Comparison of ENCODE assay signal across 23 mouse cellular contexts in genomic region chr8:108068195-108068594, GRCm38 (mm10).
DNase-seq lines count a peak whose midpoint lies in the region; ATAC-seq and TF ChIP-seq lines count a peak whose summit lies in the region.
"Had no signal": no experiment of that assay in that cellular context is flagged by ENCODE, and none has a peak within 500 bp of the region (broad histone marks: within the 10 kb centered on the region; RNA-seq: fewer than 3 reads in every experiment).

No protein-coding gene starts in this region.

- TF ChIP-seq CTCF in forebrain, postnatal 0 days (IDR thresholded peaks at IDR 0.05; ENCODE audit: low read depth): no peak

- H3K9me3 ChIP-seq in forebrain, postnatal 0 days (ENCODE audit: low read length): no peaks in the 10 kb centered on the region
- no peaks in the 10 kb centered on the region for H3K9me3 ChIP-seq in forebrain, embryonic 11.5 days (ENCODE audit: control insufficient read depth, low read length)
- no peaks in the 10 kb centered on the region for H3K9me3 ChIP-seq in midbrain, embryonic 10.5 days (replicated peaks)
- H3K9me3 ChIP-seq in midbrain, embryonic 13.5 days: no peaks in the 10 kb centered on the region
- no peaks in the 10 kb centered on the region for H3K9me3 ChIP-seq in embryonic facial prominence, embryonic 13.5 days
- H3K9me3 ChIP-seq in limb, embryonic 13.5 days: no peaks in the 10 kb centered on the region
- H3K9me3 ChIP-seq: forebrain, embryonic 13.5 days; heart, embryonic 13.5 days; midbrain, embryonic 12.5 days had no signal

- ATAC-seq in forebrain, postnatal 0 days: no peak
- no peak for ATAC-seq in forebrain, embryonic 11.5 days (replicated peaks; ENCODE audit: low FRiP score)
- ATAC-seq in midbrain, embryonic 13.5 days: no peak
- ATAC-seq in embryonic facial prominence, embryonic 13.5 days (ENCODE audit: insufficient number of reproducible peaks, insufficient read depth, low FRiP score, low TSS enrichment, low read depth): no peak
- ATAC-seq in limb, embryonic 13.5 days (ENCODE audit: low FRiP score, low read depth): no peak
- ATAC-seq in cerebellum, adult (ENCODE audit: insufficient number of reproducible peaks, low FRiP score, low TSS enrichment): no peak
- ATAC-seq: forebrain, embryonic 13.5 days; inflammation-experienced regulatory T-cells, adult 6 months had no signal

- no peak overlapping the region for H3K9ac ChIP-seq in forebrain, postnatal 0 days
- H3K9ac ChIP-seq in forebrain, embryonic 11.5 days (ENCODE audit: low read length): no peak overlapping the region
- no peak overlapping the region for H3K9ac ChIP-seq in midbrain, embryonic 13.5 days (replicated peaks)
- H3K9ac ChIP-seq in embryonic facial prominence, embryonic 13.5 days: no peak overlapping the region
- no peak overlapping the region for H3K9ac ChIP-seq in limb, embryonic 13.5 days
- H3K9ac ChIP-seq: forebrain, embryonic 13.5 days; heart, embryonic 13.5 days; midbrain, embryonic 12.5 days had no signal

- no peaks in the 10 kb centered on the region for H3K27me3 ChIP-seq in forebrain, postnatal 0 days (ENCODE audit: insufficient read depth, low read length)
- H3K27me3 ChIP-seq in forebrain, embryonic 11.5 days (ENCODE audit: control insufficient read depth, insufficient read depth, low read length): no peaks in the 10 kb centered on the region
- H3K27me3 ChIP-seq in midbrain, embryonic 10.5 days (ENCODE audit: low read depth, poor library complexity, severe bottlenecking): no peaks in the 10 kb centered on the region
- no peaks in the 10 kb centered on the region for H3K27me3 ChIP-seq in midbrain, embryonic 13.5 days
- H3K27me3 ChIP-seq in embryonic facial prominence, embryonic 13.5 days: no peaks in the 10 kb centered on the region
- peaks cover 5% of the 10 kb centered on the region; the same call in 1 of the 2 replicates for H3K27me3 ChIP-seq in limb, embryonic 13.5 days
- H3K27me3 ChIP-seq: forebrain, embryonic 13.5 days had no signal

- no peak overlapping the region for H3K4me3 ChIP-seq in forebrain, postnatal 0 days (ENCODE audit: low read depth, low read length)
- no peak overlapping the region for H3K4me3 ChIP-seq in forebrain, embryonic 11.5 days (ENCODE audit: low read depth, low read length)
- no peak overlapping the region for H3K4me3 ChIP-seq in midbrain, embryonic 10.5 days
- H3K4me3 ChIP-seq in midbrain, embryonic 13.5 days (replicated peaks): no peak overlapping the region
- no peak overlapping the region; the same call in 1 of the 2 replicates for H3K4me3 ChIP-seq in embryonic facial prominence, embryonic 13.5 days
- H3K4me3 ChIP-seq in limb, embryonic 13.5 days: no peak overlapping the region
- H3K4me3 ChIP-seq: forebrain, embryonic 13.5 days; gastrocnemius, adult 2 months; heart, embryonic 13.5 days; midbrain, embryonic 12.5 days had no signal

- no peak overlapping the region for H3K4me2 ChIP-seq in forebrain, postnatal 0 days (ENCODE audit: low read depth)
- no peak overlapping the region for H3K4me2 ChIP-seq in forebrain, embryonic 11.5 days (ENCODE audit: low read depth, low read length, severe bottlenecking)
- H3K4me2 ChIP-seq in midbrain, embryonic 13.5 days (replicated peaks): no peak overlapping the region
- H3K4me2 ChIP-seq in embryonic facial prominence, embryonic 13.5 days: peak overlapping the region; percentile 45
- H3K4me2 ChIP-seq in limb, embryonic 13.5 days (replicated peaks): peak overlapping the region; percentile 23
- H3K4me2 ChIP-seq: forebrain, embryonic 13.5 days; heart, embryonic 13.5 days; midbrain, embryonic 12.5 days had no signal

- DNase-seq in forebrain, postnatal 0 days: no peak
- no peak for DNase-seq in forebrain, embryonic 11.5 days (ENCODE audit: low spot score)
- DNase-seq in midbrain, embryonic 10.5 days (ENCODE audit: low spot score): no peak
- DNase-seq in ovary, postnatal 10 days (ENCODE audit: low spot score): no peak
- DNase-seq: adrenal gland, postnatal 14 days; cerebellum, adult 8-10 months; gastrocnemius, adult 2 months; heart, adult 11 months; heart, postnatal 36 days; kidney, postnatal 25 days; layer of hippocampus, adult 9-11 months; liver; lung, adult 18-20 months; lung, postnatal 4 days; thymus, adult 18-20 months had no signal

- H3K27ac ChIP-seq in forebrain, postnatal 0 days (ENCODE audit: low read depth, low read length): 0 out of 2 replicates have a peak overlapping the region, but pooled peaks have one; percentile 21
- H3K27ac ChIP-seq in forebrain, embryonic 11.5 days (ENCODE audit: low read depth, low read length): no peak overlapping the region
- H3K27ac ChIP-seq in midbrain, embryonic 10.5 days (replicated peaks): 0 out of 2 replicates have a peak overlapping the region, but pooled peaks have one; percentile 28
- H3K27ac ChIP-seq in midbrain, embryonic 13.5 days: no peak overlapping the region
- H3K27ac ChIP-seq in embryonic facial prominence, embryonic 13.5 days: peak overlapping the region; percentile 60
- H3K27ac ChIP-seq in limb, embryonic 13.5 days: no peak overlapping the region
- H3K27ac ChIP-seq: forebrain, embryonic 13.5 days; gastrocnemius, adult 2 months; heart, embryonic 13.5 days; midbrain, embryonic 12.5 days had no signal

- no peaks in the 10 kb centered on the region for H3K36me3 ChIP-seq in forebrain, postnatal 0 days (ENCODE audit: insufficient read depth)
- no peaks in the 10 kb centered on the region for H3K36me3 ChIP-seq in forebrain, embryonic 11.5 days (ENCODE audit: control insufficient read depth, insufficient read depth, low read length)
- no peaks in the 10 kb centered on the region for H3K36me3 ChIP-seq in midbrain, embryonic 10.5 days
- no peaks in the 10 kb centered on the region for H3K36me3 ChIP-seq in midbrain, embryonic 13.5 days
- no peaks in the 10 kb centered on the region for H3K36me3 ChIP-seq in embryonic facial prominence, embryonic 13.5 days
- H3K36me3 ChIP-seq in limb, embryonic 13.5 days: no peaks in the 10 kb centered on the region
- H3K36me3 ChIP-seq: heart, embryonic 13.5 days; midbrain, embryonic 12.5 days had no signal

- WGBS in forebrain, postnatal 0 days: 49% methylated on average over 8 of the region's 8 CpGs
- 44% methylated on average over 8 of the region's 8 CpGs for WGBS in forebrain, embryonic 11.5 days
- 56% methylated on average over 8 of the region's 8 CpGs for WGBS in midbrain, embryonic 10.5 days
- 47% methylated on average over 8 of the region's 8 CpGs for WGBS in midbrain, embryonic 13.5 days
- WGBS in embryonic facial prominence, embryonic 13.5 days: 9% methylated on average over 8 of the region's 8 CpGs
- 10% methylated on average over 8 of the region's 8 CpGs for WGBS in limb, embryonic 13.5 days

- H3K4me1 ChIP-seq in forebrain, postnatal 0 days (ENCODE audit: insufficient read depth): no peaks in the 10 kb centered on the region
- H3K4me1 ChIP-seq in forebrain, embryonic 11.5 days (replicated peaks; ENCODE audit: control insufficient read depth, insufficient read depth, low read length): no peaks in the 10 kb centered on the region; the same call in 1 of the 2 replicates
- H3K4me1 ChIP-seq in midbrain, embryonic 10.5 days: peaks cover 9% of the 10 kb centered on the region
- H3K4me1 ChIP-seq in midbrain, embryonic 13.5 days (replicated peaks): peaks cover 4% of the 10 kb centered on the region
- peaks cover 32% of the 10 kb centered on the region for H3K4me1 ChIP-seq in embryonic facial prominence, embryonic 13.5 days
- peaks cover 24% of the 10 kb centered on the region for H3K4me1 ChIP-seq in limb, embryonic 13.5 days
- H3K4me1 ChIP-seq: forebrain, embryonic 13.5 days; heart, embryonic 13.5 days had no signal

Comparison
In these comparisons a context has a peak if more than half of its experiments do, and no peak if none do; other contexts are left out.
1. H3K27ac ChIP-seq: peak in forebrain, postnatal 0 days (single experiment), midbrain, embryonic 10.5 days (single experiment) and embryonic facial prominence, embryonic 13.5 days (single experiment); none in forebrain, embryonic 11.5 days (single experiment), midbrain, embryonic 13.5 days (single experiment) and limb, embryonic 13.5 days (single experiment).
2. H3K4me2 ChIP-seq: peak in embryonic facial prominence, embryonic 13.5 days (single experiment) and limb, embryonic 13.5 days (single experiment); none in forebrain, postnatal 0 days (single experiment), forebrain, embryonic 11.5 days (single experiment) and midbrain, embryonic 13.5 days (single experiment).